Mouse (Mus musculus) cortical plate, adult 2 months (tissue): ENCODE measurements at regions not wholly inside any gene's neighbourhood (a gene's known extent, or its start where the extent isn't known, plus 50 kb on each side); places are given as distances from the start of the nearest gene placed in this dataset.

Experiments used
- CTCF ChIP-seq: fragments of 200-500 bp; IDR thresholded peaks from 2 replicates; pipeline ENCODE4 v1.5.1; 2011; ENCODE audit warnings: mild to moderate bottlenecking, control low read depth, low read length; ENCODE audit not compliant: insufficient read depth; ENCODE audit errors: extremely low read depth
- POLR2A ChIP-seq: fragments of 200-500 bp; IDR thresholded peaks from 2 replicates; pipeline ENCODE4 v1.6.1; 2011; ENCODE audit warnings: mild to moderate bottlenecking, low read length, control low read depth; ENCODE audit not compliant: insufficient read depth; ENCODE audit errors: extremely low read depth

DNA sequence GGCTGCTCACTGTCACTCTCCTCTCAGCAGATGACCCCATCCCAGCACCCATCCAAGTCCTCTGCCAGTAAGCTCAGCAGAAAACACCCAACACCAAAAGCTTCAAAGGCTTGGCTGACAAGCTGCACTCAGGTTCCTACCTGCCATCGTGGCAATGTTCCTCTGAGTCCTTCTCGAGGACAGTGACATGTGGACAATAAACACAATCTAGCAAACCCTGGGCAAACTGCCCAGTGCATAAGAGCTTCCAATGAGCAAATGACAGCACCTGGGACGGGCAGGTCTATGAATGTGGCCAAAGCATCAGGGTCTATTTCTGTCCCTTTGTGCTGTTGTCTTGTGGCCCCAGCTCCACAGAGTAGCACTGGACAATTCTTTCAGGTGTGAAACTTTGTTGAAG, 86.9 kb downstream of the Hes1 start:
- TF ChIP-seq CTCF, result no peak
- no peak for TF ChIP-seq POLR2A
